Mouse (Mus musculus) cerebellum, adult 18-20 months (tissue): Measurements from ENCODE around the gene Brms1.

ENCODE experiments used
- DNase-seq, 2 experiments: peaks; one replicate each; pipeline ENCODE4 v3.0.0; 2021

The Brms1 gene

GRCm38 (mm10) chr19:5067040-5067799, 26.1 kb downstream of the Brms1 start:
- no peak for DNase-seq

- DNase-seq: no peak
Observed at GRCm38 (mm10) chr19:5067867-5068569, 26.9 kb downstream of the Brms1 start, which contains the start of gene Cd248. TSS of gene Cd248 (plus strand) at chr19:5068078.

- no peak for DNase-seq
Observed at GRCm38 (mm10) chr19:5068570-5069234, 27.5 kb downstream of the Brms1 start.

GRCm38 (mm10) chr19:5069486-5069885, 28.3 kb downstream of the Brms1 start:
- no peak for DNase-seq

- no peak for DNase-seq
Observed at GRCm38 (mm10) chr19:5069978-5070377, 28.8 kb downstream of the Brms1 start.

GRCm38 (mm10) chr19:5071077-5071476, 29.9 kb downstream of the Brms1 start:
- DNase-seq: no peak

DNA sequence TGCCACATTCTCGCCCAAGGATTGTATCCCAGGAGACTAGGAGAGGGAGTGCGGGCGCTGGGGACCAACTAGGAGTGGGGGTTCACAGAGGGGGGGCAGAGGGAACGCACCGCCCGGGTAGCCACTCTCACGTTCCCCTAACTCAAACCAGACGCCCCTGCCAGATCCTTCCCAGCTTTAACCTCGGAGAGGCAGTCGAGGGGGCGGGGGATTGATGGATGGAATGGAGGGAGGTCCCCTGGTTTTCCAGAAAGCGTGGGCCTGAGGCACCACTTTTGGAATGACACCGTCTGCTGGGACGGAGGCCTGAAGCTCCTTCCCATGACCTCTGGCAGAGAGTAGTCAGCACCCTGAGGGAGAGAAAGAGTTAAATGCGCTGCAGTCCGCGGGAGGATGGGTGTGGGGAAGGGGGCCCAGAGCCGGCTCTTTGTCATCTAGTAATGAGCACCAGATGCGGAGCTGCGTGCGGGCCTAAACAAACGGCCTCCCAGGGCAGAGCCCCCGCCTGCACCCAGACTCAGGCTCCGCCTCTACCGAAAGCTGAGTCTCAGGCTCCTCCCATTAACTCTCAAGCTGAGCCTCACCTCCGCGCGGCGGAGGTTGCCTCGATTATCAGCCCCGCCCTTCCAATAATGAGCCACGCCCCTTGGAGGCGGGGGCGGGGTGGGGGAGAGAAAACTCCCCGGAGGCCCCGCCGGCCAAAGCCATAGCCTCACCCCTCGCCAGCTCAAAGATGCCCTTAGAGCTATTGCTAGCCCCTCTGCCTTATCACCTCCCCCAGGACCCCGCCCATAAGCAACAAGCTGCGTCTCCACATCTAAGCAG, 30.6 kb downstream of the Brms1 start:
- peak; percentile 50 to 59 for DNase-seq

DNA sequence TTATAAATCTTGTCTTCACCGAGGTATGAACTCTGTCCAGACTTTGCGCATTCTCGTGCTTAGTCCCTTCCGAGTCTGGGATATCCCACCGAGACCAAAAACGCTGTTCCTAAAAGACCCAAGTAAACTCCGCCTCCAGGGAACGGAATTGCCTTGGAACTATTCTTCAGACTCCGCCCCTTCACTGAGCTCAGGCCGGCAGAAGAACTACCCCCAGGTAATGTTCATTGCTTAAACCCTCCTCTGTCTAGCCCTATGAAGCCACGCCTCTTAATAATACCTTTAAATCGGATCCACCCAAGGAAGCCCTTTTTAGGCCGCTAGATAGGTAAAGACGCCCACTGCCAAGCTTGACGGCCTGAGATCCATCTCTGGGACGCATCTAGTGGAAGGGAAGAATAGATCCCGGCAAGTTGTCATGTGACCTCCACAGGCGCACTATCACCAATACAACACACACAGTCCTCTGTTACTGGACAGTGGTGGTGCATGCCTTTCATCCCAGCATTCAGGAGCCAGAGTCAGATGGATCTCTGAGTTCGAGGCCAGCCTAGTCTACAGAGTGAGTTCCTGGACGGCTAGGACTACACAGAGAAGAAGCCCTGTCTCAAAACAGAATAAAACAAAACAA, 31.4 kb downstream of the Brms1 start:
- DNase-seq: no peak

- DNase-seq: peak; percentile 66 to 74
Observed at GRCm38 (mm10) chr19:5073028-5073427, 31.9 kb downstream of the Brms1 start.

DNA sequence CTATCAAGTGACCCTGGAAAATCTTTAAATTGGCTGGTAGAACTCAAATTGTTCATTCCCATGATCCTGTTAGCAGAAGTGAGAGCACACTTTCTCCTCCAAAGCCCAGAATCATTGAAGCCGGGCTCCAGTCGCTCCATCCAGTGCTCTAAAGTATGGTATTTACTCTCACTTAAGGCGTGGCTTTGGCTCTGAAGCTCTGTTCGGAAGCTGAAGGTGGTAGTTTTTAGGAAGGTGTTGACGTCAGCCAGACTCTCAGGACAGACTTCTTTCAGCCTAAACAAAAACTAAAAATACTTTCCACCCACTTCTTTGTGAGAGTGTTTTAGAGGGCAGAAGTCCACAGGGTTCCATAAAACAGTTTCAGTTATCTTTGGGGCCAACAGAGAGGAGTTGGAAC, 32.4 kb downstream of the Brms1 start:
- no peak for DNase-seq

GRCm38 (mm10) chr19:5079279-5079678, 38.1 kb downstream of the Brms1 start:
- DNase-seq: no peak

DNA sequence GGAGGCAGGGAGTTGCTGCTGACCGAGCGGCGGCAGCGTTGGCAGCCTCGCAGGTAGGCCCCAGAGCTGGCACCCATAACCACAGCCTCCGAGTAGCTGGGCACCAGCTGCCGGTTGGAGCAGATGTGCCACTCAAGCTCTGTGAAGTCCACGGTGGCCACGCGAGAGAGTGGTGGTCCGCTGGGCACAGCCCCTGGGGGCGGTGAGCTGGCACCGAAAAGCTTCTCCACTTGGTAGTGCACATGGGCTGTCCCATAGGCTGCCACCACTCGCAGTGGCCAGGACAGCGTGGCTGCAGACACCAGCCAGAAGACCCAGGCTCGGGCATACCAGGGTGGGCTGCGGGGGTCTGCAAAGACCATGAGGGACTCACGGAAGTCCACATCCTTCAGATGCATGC, 40.9 kb downstream of the Brms1 start:
- DNase-seq: no peak

GRCm38 (mm10) chr19:5082596-5082995, 41.4 kb downstream of the Brms1 start:
- peak; percentile 53 to 54 for DNase-seq

- DNase-seq: peak in 1 of 2 experiments; percentile 25
Observed at GRCm38 (mm10) chr19:5083961-5084833, 43.0 kb downstream of the Brms1 start.

- peak; percentile 49 to 57 for DNase-seq
Observed at GRCm38 (mm10) chr19:5084834-5085144, 43.6 kb downstream of the Brms1 start.

GRCm38 (mm10) chr19:5085145-5085863, 44.1 kb downstream of the Brms1 start, which contains the start of gene Tmem151a:
TSS of gene Tmem151a (minus strand) at chr19:5085531.
- DNase-seq: peak; percentile 76 to 86

GRCm38 (mm10) chr19:5086533-5086932, 45.4 kb downstream of the Brms1 start:
- DNase-seq: peak in 1 of 2 experiments; percentile 14

DNA sequence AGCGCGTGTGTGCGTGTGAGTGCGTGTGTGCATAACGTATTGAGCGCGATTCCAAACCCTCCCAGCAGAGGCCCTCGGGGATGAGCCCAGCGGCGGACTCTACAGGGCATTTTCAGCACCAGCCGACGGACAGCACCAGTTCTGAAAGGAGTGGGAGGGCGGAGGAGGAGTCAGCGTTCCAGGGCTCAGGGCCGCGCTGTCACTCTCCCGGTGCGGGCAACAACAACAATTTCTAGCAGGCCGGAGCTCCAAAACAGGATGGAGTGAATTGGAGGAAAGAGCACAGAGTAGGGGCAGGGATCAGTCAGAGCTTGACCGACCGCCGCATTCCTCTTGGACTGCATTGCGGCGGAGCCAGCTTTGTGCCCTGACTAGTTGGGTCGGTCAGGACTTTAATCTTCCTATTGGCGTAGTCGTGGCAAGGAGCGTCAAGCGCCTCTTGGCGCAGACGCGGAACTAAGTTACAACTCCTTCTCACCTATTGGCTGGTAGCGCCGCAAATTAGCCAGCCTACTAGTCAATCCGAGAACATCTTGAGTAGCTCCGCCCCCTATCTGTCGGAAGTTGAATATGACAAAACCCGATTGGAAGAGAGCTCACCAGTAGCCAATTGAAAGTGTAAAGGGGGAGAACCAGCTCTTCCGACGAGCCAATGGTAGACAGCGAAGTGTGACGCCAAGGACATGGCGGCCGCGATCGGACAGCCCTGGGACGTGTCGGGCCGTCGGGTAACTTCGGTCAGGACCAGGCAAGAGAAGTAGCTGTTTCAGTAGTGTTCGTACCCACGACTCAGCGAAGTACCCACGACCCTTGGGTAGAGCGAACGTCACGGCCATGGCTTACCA, 47.0 kb downstream of the Brms1 start, which contains the start of gene Yif1a:
TSS of gene Yif1a (plus strand) at position 655 of the 845 bp plus-strand sequence.
- peak; percentile 90 to 98 for DNase-seq

- peak in 1 of 2 experiments; percentile 31 for DNase-seq
Observed at GRCm38 (mm10) chr19:5089324-5089723, 48.2 kb downstream of the Brms1 start.
